Mouse (Mus musculus) megakaryocyte-erythroid progenitor cell, adult 5-6 weeks (primary cell): Measurements from ENCODE around the gene Gm853. TPM values are rescaled to one million over a fixed set of nuclear protein-coding genes. Genes with fewer than 3 reads are reported as not detected.
"Not testable (repeated sequence)": the region's sequence is repeated elsewhere in the genome, so short reads cannot be mapped to it uniquely, and the experiment has no call there.

Experiments
- ATAC-seq: replicated peaks from 2 replicates; pipeline ENCODE4 v1.8.0; 2016; ENCODE audit warnings: mild to moderate bottlenecking, inconsistent platforms; ENCODE audit not compliant: severe bottlenecking, poor library complexity, low FRiP score, low TSS enrichment
- total RNA-seq, 2 experiments: library from RNA; stranded (forward) in 1 of 2; stranded (reverse) in 1 of 2; fragments of 200-1000, 215-1000 nt in 1 of 2; fragments of >200 nt in 1 of 2; fragmentation: Nextera tagmentation in 1 of 2; gene quantifications; 2 replicates each; pipeline ENCODE4 v1.2.3; 2014 to 2017

Gm853 gene
- total RNA-seq (2014; fragmentation: Nextera tagmentation) = not detected in 2 replicates
- total RNA-seq (2017) = not detected in 2 replicates

GRCm38 (mm10) chr4:130222179-130222578 is at the start of gene Gm853:
Gene Gm853, minus strand, starts transcription at chr4:130222401.
- no peak for ATAC-seq

DNA sequence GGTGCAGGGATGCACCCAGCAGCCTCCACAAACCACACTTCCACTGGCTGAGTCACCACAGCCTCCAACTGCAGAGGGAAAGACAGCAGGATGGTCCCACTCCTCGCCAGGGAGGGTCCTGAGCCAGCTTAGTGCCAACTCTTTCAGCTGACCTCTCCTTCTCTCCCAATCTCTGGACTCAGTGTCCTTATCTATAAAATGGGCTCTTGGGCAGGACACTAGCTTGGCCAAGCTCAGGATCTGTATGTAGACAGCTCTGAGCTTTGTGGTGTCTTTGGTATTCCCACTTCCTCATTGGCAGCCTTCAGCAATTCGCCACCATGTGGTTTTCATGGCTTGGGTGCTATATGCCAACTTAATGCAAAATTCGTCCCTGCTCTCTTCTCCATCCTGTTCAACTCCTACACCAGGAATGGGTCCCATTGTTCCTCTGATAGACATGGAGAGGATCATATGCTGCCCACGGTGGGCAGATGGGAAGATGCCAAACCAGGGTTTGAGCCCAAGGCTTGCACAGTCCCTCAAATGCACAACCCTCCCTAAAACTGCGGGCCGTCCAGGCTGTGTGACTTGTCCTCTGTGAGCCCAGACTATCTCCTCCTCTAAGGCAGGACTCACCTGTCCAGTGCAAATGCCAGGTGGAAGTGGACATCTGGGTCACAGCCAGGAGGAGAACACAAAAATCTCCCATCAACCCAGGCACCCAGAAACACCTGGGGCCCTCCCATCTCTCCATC is 48.6 kb upstream of the Gm853 start:
- ATAC-seq = no peak

GRCm38 (mm10) chr4:130270089-130270488 is 47.9 kb upstream of the Gm853 start:
- 0 out of 2 replicates have a peak, but pooled peaks have one; percentile 48 for ATAC-seq

GRCm38 (mm10) chr4:130268736-130269135 is 46.5 kb upstream of the Gm853 start:
- no peak for ATAC-seq

DNA sequence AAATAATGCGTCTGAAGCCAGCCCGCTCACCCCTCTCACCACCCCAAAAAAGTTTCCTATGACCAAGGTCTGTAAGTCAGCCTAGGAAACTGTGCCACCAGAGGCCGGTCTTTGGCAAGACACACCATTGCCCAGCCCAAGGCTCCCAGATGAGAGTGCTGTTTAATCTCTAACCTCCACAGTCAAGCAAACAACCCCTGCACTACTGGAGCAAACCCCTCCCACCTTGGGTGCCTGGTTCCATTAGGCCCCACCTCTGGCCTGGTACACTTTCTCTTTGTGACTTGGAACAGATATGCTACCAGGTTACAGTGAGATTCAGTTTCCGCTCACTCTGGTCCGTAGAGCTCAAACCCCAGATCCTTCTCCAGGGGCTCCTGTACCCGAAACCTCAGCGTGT is 44.9 kb upstream of the Gm853 start:
- peak; percentile 46 for ATAC-seq

GRCm38 (mm10) chr4:130266601-130267000 is 44.4 kb upstream of the Gm853 start:
- ATAC-seq = no peak

DNA sequence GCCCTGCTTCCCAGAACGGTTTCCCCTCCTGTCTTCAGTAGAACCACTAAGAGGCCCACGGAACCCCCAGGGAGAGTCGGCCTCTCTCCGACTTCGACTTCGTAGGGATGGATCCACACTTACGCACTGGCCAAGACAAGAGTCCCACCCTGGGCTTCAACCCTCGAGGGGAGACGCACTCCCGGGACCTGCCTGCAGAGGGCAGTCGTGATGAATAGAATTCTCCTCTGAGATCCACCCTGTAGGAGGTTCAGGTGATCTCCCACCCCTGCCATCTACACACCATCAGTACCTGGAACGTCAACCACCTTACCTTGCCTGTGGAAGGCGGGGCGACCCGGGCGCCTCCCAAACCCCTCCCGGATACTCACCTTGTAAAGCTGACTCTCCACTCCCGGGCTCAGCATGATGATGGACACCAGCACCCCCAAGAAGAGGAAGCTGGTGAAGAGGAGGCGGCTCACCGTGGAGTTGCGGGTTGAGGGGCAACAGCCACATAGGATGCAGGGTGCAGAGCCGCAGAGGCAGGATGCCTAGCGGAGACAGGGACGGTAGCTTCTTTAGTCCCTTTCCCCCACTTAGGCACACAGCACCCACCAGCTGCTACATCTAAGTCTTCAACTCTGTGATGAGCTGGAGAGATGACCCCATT is 42.6 kb upstream of the Gm853 start:
- ATAC-seq = peak; percentile 60; the same call in 1 of the 2 replicates

- ATAC-seq = no peak
Measured at GRCm38 (mm10) chr4:130264131-130264530, 41.9 kb upstream of the Gm853 start.

GRCm38 (mm10) chr4:130260406-130260805 is 38.2 kb upstream of the Gm853 start:
- no peak for ATAC-seq

DNA sequence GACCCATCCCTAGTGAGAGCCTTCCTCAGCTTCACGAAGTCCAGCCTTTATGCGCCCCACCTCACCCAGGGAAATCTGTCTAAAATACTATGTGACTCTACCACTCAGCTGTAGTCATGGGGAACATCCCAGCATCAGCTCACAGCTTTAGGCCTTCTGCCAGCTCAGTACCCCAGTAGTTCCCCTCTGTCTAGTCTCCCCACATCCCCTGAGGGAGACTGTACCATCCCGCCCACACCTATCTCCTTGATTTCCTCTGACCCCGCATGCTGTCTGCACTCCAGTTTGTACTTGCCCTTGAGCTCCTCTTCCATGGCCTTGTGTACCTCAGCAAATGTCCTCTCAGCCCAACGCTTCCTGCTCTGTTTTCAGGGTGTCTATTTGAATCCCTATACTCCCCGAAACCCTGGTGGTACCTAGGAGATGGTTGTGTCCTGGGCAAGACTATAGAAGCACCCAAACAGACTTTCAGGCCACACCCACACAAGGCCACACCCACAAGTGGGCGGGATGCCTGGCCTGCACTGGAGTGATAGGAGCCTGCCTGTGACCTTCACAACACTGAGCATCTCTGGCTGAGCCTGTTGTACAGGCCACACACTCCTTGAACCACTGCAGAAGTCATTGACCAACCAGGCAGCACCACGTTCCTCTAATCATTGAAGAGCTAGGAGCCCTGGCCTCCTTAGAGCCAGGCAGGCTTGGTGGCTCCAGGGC is 30.4 kb upstream of the Gm853 start:
- peak; percentile 96 for ATAC-seq

- ATAC-seq = no peak
Measured at GRCm38 (mm10) chr4:130251763-130252162, 29.6 kb upstream of the Gm853 start.

- ATAC-seq = 0 out of 2 replicates have a peak, but pooled peaks have one; percentile 23
Measured at GRCm38 (mm10) chr4:130251172-130251705, 29.0 kb upstream of the Gm853 start.

GRCm38 (mm10) chr4:130248636-130249035 is 26.4 kb upstream of the Gm853 start:
- no peak for ATAC-seq

- ATAC-seq = peak; percentile 81
Measured at GRCm38 (mm10) chr4:130246132-130246531, 23.9 kb upstream of the Gm853 start.

- no peak; the same call in 1 of the 2 replicates for ATAC-seq
Measured at GRCm38 (mm10) chr4:130244749-130245148, 22.5 kb upstream of the Gm853 start.

DNA sequence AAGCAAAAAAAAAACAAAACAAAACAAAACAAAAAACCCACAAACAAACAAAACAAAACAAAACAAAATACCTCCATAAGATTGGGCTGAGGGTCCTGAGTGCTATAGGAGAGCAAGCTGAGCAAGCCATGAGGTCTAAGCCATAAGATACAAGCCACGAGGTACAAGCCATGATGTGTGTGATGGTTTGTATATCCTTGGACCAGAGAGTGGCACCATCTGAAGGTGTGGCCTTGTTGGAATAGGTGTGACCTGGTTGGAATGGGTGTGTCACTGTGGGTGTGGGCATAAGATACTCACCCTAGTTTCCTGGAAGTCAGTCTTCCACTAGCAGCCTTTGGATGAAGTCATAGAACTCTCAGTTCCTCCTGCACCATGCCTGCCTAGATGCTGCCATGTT is 21.4 kb upstream of the Gm853 start:
- not testable (repeated sequence) for ATAC-seq

DNA sequence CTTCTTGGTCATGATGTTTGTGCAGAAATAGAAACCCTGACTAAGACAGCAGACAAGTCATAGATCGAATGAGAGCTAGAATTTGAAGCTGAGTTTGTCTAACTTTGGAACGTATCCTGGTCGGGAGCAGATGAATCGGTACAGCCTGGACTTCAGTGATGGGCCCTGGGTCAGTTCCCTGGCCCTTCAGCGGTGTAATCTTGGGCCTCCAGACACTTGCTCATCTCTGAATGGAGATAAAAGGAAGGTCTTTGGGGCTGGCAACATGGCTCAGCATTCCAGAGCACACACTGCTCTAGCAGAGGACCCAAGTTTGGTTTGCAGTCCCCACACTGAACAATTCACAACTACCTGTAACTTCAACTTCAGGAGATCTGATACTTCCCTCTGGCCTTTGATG is 20.8 kb upstream of the Gm853 start:
- no peak for ATAC-seq

- peak; percentile 36; the same call in 1 of the 2 replicates for ATAC-seq
Measured at GRCm38 (mm10) chr4:130240695-130241094, 18.5 kb upstream of the Gm853 start.

- no peak for ATAC-seq
Measured at GRCm38 (mm10) chr4:130237607-130238006, 15.4 kb upstream of the Gm853 start.

DNA sequence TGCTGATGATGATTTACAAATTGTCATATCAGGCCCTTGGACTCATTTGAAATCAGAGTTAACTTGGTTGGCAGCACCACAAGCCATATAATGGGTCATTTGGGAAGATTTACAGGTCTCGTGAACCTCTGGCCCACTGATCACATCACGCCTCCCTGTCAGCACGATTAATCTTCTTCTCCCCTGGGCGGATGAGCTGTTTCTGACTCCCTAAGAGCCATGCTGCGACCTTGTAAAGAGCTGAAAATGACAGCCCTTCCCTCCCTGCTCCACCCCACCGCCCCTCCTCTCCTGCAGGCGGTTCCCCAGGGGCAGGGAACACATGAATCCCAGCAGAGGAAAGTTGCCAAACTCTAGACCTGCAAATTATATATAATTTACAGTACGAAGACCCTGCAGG is 14.2 kb upstream of the Gm853 start:
- no peak for ATAC-seq
